Mouse (Mus musculus) erythroblast, embryonic 14.5 days (primary cell): ENCODE results near the gene Pola1. TPM values are rescaled to one million over a fixed set of nuclear protein-coding genes. Genes with fewer than 3 reads are reported as not detected.

Source experiments
- H3K27me3 ChIP-seq: 2 replicates; pipeline ENCODE4 v1.6.1; 2012; ENCODE audit warnings: inconsistent platforms; ENCODE audit not compliant: control insufficient read depth
- H3K36me3 ChIP-seq: 2 replicates; pipeline ENCODE4 v1.6.1; 2012; ENCODE audit warnings: mild to moderate bottlenecking, inconsistent platforms; ENCODE audit not compliant: control insufficient read depth
- H3K4me1 ChIP-seq: 2 replicates; pipeline ENCODE4 v1.6.1; 2012; ENCODE audit warnings: inconsistent platforms; ENCODE audit not compliant: control insufficient read depth
- H3K4me3 ChIP-seq: replicated peaks from 2 replicates; pipeline ENCODE3; 2012; ENCODE audit warnings: moderate library complexity, mild to moderate bottlenecking, inconsistent platforms
- H3K9me3 ChIP-seq: 2 replicates; pipeline ENCODE4 v1.6.1; 2012; ENCODE audit warnings: low read length, inconsistent platforms, mixed read lengths; ENCODE audit not compliant: control insufficient read depth
- GATA1 ChIP-seq: IDR thresholded peaks from 2 replicates; pipeline ENCODE4 v1.6.1; 2012; ENCODE audit warnings: low read length, inconsistent platforms, mixed read lengths
- TAL1 ChIP-seq: IDR thresholded peaks from 3 replicates; pipeline ENCODE4 v1.6.1; 2012; ENCODE audit warnings: low read length, inconsistent platforms, mixed read lengths
- polyA plus RNA-seq: library from polyadenylated mRNA; stranded (reverse); fragments of >175 nt; gene quantifications from 2 replicates; pipeline ENCODE4 v1.2.3, GENCODE M21; 2012

Pola1 gene
- polyA plus RNA-seq, 1 experiment: 0.58 TPM

DNA sequence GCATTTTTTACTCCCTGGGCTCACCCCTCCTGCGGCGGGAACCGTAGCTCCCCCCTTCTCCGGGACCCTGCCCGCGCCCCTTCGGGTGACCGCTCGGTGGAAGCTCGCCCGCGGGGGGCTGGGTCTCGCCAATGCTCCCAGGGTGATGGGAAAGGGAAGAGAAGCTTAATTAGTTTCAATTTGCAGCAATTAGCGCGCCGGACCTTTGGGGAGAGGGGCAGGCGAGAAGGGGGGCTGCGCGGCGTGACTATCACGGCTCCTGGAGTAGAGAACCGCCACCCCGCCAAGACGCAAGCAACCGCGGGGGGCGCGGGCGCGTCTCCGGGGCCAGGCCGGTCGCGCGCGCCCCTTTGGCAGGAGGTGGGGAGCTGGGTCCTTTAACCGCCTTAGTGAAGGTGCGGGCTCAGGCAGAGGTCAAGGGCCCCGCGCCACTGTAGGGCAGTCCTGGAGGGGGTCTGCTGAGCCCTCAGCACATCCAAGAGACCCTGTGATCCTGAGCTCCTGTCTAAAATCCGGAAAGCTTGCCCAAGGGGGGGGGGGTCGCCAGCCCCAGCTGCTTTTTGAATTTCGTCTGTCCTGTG, 332.8 kb downstream of the Pola1 start:
- no peak overlapping the region for H3K4me3 ChIP-seq
- H3K4me1 ChIP-seq: no peaks in the 10 kb centered on the region
- H3K9me3 ChIP-seq: peaks cover 10% of the 10 kb centered on the region
- H3K27me3 ChIP-seq: peaks cover 92% of the 10 kb centered on the region
- TF ChIP-seq TAL1 (no peak), GATA1 (no peak)
- peaks cover 1% of the 10 kb centered on the region; the same call in 1 of the 2 replicates for H3K36me3 ChIP-seq

DNA sequence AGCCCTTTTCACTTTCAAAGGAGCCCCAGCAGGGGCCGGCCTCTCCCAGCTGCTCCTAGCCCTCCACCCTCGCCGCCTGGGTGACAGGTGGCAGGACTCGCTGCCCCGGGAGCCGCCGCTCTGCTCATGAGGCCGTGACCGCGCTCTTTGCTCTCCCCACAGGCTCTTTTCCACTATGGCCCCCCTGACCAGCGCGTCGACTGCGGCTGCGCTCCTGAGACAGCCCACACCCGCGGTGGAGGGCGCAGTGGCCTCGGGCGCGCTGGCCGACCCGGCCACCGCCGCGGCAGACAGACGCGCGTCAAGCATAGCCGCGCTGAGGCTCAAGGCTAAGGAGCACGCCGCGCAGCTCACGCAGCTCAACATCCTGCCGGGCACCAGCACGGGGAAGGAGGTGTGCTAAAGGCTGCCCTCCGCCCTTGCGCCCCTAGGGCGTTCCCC, 334.9 kb downstream of the Pola1 start:
- no peak overlapping the region for H3K4me3 ChIP-seq
- H3K27me3 ChIP-seq: peaks cover 100% of the 10 kb centered on the region
- TF ChIP-seq GATA1 (no peak), TAL1 (no peak)

DNA sequence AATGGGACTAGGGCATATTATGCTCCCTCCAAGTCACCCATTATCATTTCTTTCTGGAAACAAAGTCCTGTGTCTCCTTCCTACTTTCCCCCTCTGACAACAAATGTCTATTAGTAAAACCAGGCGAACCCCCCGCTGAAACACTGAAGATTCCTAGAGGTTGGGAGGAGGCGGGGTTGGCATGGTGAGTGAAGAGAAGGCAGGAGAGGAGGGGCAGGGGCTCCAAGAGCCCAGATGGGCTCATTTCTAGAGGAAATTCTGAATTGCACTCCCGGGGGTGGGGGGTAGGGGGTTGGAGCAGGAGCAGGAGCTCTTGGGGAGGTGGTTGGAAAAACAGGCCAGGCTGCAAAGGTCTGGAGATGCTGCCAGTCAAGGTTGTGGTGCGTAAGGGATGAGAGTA, 336.1 kb downstream of the Pola1 start:
- TF ChIP-seq GATA1 (no peak), TAL1 (no peak)
- Histone ChIP-seq H3K36me3 (no peaks in the 10 kb centered on the region), H3K4me3 (no peak overlapping the region), H3K4me1 (no peaks in the 10 kb centered on the region), H3K9me3 (peaks cover 10% of the 10 kb centered on the region), H3K27me3 (peaks cover 100% of the 10 kb centered on the region)

More for the DNA sequence above, 334.9 kb downstream of the Pola1 start:
- H3K36me3 ChIP-seq: no peaks in the 10 kb centered on the region
- H3K4me1 ChIP-seq: no peaks in the 10 kb centered on the region
- peaks cover 10% of the 10 kb centered on the region for H3K9me3 ChIP-seq

DNA sequence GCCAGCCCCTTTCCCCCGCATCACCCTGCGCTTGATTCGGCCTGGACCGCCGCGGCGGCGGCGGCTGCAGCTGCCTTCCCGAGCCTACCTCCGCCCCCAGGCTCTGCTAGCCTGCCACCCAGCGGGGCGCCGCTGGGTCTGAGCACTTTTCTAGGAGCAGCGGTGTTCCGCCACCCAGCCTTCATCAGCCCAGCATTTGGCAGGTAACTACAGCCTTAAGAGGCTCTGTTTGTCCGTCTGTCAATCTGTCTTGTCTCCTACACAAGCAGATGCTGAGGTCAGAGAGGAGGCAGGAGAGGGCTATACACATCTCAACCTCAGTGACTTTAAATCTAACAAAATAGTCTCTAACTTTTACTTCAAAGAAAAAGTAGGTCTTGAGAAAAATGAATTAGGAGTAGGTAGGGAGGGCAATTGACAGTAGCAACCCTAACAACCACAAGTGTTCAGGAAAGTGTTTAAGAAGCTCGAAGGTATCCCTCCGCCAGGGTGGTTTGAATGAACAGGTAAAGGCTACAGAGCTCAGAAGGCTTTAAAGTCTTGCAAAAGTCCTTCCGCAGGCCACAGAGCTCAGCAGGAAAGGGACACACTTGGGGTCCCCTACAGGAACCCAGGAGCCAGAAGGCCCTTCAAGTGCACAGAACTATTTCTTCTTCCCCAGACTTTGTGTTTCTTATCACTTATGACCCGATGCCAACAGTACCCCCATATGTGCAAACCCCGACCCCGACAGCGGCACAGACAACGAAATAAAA, 337.0 kb downstream of the Pola1 start:
- Histone ChIP-seq H3K27me3 (peaks cover 100% of the 10 kb centered on the region), H3K9me3 (peaks cover 10% of the 10 kb centered on the region), H3K4me1 (no peaks in the 10 kb centered on the region), H3K4me3 (no peak overlapping the region), H3K36me3 (no peaks in the 10 kb centered on the region)
- TF ChIP-seq GATA1: no peak

DNA sequence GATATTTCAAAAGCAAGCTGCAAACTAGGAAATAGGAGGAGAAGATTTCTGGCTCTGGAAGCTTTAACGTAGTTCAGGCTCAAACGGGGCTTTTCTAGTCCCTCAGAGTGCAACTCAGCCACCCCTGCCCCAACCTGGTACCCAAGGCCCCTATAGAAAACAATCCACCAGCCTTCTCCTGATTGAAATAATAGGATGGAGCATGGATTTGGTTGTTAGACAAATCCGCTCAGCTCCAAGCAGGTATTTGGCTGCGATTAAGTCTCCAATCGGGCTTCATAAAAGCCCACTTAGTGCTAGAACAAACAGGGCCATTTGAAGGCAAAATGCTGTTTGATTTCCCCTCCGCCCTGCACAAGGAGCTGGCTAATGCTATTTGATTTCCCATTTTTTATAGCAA, 339.9 kb downstream of the Pola1 start:
- H3K27me3 ChIP-seq: peaks cover 100% of the 10 kb centered on the region
- peaks cover 17% of the 10 kb centered on the region for H3K9me3 ChIP-seq
- no peak overlapping the region for H3K4me3 ChIP-seq
- TF ChIP-seq GATA1: no peak
- TF ChIP-seq TAL1: no peak
- no peaks in the 10 kb centered on the region for H3K36me3 ChIP-seq
- no peaks in the 10 kb centered on the region for H3K4me1 ChIP-seq

DNA sequence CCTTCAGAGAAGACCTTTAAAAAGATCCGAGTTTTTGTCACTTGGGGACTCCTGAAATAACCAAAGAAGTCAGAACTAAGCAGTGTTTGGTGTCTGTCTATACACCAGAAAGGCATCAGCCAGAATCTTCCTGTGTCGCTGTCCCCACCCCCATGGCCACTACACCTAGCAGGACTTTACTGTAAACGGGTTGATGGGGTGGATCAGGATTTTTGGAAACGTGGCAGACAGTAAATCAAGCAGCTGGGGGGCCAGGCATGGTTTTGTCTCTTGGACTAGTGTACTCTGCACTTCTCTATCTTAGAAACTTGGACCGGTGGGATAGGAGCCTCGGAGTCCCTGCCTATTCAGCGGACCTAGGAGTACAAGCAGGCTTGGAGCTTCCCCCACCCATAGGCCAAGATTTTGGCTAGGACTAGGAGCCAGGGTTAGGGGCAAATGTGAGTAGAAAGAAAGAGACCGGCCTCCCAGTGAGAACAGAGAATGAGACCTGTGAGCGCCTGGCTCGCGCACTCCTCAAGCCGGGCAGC, 342.0 kb downstream of the Pola1 start:
- no peaks in the 10 kb centered on the region for H3K4me1 ChIP-seq
- H3K4me3 ChIP-seq: no peak overlapping the region
- no peaks in the 10 kb centered on the region for H3K36me3 ChIP-seq
- H3K27me3 ChIP-seq: peaks cover 100% of the 10 kb centered on the region
- TF ChIP-seq TAL1: no peak
- no peak for TF ChIP-seq GATA1
- H3K9me3 ChIP-seq: peaks cover 27% of the 10 kb centered on the region

DNA sequence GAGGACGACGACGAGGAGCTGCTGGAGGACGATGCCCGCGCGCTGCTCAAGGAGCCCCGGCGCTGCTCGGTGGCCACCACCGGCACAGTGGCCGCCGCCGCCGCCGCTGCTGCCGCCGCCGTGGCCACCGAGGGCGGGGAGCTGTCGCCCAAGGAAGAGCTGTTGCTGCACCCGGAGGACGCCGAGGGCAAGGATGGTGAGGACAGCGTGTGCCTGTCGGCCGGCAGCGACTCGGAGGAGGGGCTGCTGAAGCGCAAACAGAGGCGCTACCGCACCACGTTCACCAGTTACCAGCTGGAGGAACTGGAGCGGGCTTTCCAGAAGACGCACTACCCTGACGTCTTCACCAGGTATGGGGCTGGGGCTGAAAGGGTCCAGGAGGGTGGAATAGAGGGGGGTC, 342.9 kb downstream of the Pola1 start:
- Histone ChIP-seq H3K4me3 (no peak overlapping the region), H3K9me3 (peaks cover 27% of the 10 kb centered on the region), H3K4me1 (no peaks in the 10 kb centered on the region), H3K27me3 (peaks cover 100% of the 10 kb centered on the region), H3K36me3 (no peaks in the 10 kb centered on the region)
- no peak for TF ChIP-seq TAL1
- TF ChIP-seq GATA1: no peak

DNA sequence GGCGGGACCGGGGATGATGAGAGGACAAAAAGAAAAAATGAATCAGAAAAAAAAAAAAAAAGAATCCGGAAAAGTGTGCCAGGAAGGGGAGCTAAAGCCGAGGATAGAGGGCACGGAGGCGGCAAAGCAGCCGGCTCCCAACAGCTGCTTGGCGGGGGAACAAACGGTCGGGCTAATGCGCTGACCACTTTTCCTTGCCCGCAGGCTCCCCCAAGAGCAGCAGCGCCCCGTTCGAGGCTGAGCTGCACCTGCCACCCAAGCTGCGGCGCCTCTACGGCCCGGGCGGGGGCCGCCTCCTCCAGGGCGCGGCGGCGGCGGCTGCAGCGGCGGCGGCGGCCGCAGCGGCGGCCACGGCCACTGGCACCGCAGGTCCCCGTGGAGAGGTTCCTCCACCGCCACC, 343.6 kb downstream of the Pola1 start:
- no peak overlapping the region for H3K4me3 ChIP-seq
- no peaks in the 10 kb centered on the region for H3K4me1 ChIP-seq
- TF ChIP-seq GATA1 (no peak), TAL1 (no peak)
- peaks cover 27% of the 10 kb centered on the region for H3K9me3 ChIP-seq
- no peaks in the 10 kb centered on the region for H3K36me3 ChIP-seq
- H3K27me3 ChIP-seq: peaks cover 100% of the 10 kb centered on the region

DNA sequence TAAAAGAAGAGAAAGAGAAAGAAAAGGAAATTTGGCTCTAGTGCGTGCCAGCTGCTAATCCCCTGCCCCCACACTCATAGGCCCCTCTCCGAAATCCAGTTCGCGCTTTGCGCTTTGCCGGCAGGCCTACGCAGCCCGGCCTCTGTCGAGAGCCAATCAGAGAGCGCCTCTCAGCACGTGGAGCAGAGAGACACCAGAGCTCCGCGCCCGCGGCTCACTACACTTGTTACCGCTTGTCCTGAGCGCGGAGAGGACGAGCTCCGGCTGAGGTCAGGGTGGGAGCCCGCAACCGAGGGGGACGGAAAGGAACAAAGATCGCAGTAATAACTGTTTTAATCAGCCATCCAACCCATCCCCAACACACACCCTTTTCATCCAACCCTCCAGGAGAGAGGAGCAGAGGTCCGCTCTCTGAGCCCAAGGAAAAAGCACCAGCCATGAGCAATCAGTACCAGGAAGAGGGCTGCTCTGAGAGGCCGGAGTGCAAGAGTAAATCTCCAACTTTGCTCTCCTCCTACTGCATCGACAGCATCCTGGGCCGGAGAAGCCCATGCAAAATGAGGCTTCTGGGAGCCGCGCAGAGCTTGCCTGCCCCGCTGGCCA, 345.6 kb downstream of the Pola1 start, which contains the start of gene Arx:
Gene Arx (plus strand): TSS at position 155 of the 603 bp plus-strand sequence.
- H3K9me3 ChIP-seq: peaks cover 27% of the 10 kb centered on the region
- TF ChIP-seq TAL1 (no peak), GATA1 (no peak)
- H3K36me3 ChIP-seq: no peaks in the 10 kb centered on the region
- H3K4me3 ChIP-seq: no peak within 1 kb of the TSS
- no peaks in the 10 kb centered on the region for H3K4me1 ChIP-seq
- peaks cover 100% of the 10 kb centered on the region for H3K27me3 ChIP-seq
